Mouse (Mus musculus): ENCODE measurements around the gene Man2b2.

Gene Man2b2

DNA sequence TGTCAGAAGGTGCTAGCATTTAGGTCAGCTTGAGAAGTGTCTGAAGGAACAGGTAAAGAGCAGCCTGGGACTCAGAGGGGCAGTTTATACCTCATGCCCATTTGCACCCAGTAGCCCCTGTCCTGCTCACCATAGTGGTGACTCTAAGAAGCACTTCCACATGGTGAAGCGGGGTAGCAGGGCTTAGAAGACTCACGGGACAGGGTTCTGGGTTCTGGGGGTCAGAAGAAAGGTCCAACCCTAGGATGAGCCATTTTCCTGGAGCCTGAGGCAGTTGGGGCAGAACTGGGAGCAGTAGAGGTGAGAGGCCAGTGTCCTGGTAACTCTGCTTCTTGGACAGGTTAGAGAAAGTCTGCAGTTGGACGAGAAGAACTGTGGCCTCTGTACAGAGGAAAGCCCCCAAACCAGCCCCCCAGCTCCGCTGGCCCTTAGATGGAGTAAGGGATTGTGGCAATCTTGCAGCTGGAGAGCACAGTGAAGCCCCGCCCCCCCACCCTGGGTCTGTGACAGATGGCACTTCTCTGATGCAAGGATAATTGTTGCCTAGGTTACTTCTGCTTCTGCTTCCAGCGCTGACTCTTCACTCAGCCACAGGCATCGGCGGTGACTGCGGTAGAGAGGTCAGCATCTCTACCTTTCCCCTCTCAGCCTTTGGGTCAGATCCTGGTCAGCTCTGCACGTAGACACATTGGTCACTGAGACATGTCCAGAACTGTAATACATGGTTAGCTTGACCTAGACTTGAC is 63.3 kb downstream of the Man2b2 start:
- no peak for DNase-seq

DNA sequence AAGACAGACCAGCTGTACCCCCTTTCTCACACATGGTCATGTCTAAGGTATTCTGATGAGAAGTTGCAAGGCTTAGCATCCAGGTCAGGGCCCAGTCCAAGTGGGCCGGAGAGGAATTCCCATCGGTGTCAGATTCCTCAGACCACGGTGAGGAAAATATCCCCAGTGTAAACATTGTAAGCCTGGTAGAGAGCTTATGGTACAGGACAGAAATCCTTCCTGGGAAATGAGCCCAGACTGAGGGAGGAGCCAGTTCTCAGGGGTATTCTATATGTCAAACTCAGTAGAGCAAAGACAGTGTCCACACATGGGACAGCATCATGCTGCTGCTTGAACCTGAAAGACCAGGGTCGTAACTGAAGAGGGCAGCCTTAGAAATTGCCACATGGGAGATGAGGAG is 70.6 kb downstream of the Man2b2 start:
- DNase-seq, result no peak

DNA sequence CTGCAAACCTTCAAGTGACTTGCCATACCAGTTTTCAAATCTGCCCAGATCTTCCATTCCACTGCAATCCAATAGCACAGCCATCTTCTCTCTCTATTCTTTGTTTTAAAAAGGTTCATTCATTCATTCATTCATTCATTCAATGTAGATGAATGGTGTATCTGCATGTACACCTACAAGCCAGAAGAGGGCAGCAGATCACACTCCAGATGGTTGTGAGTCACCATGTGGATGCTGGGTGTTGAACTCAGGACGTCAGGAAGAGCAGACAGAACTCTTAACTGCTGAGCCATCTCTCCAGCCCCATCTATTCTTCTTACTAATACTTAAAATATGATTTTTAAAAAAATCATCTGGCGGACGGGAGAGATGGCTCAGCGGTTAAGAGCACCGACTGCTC is 73.4 kb downstream of the Man2b2 start:
- DNase-seq, result no peak
